Mouse (Mus musculus): ENCODE results near the gene Cpb2. TPM values are rescaled to one million over a fixed set of nuclear protein-coding genes. Genes with fewer than 3 reads are reported as not detected.
A peak's percentile ranks its signal among the peaks of the same experiment; 100 is the strongest.

Gene Cpb2
- polyA plus RNA-seq (2016; fragmentation: Nextera tagmentation; extraction: Ambion mirVana), result 50.0 and 50.6 TPM in 2 replicates

GRCm38 (mm10) chr14:75242087-75242486, at the start of gene Cpb2:
Gene Cpb2, plus strand, starts transcription at chr14:75242287.
- Histone ChIP-seq H3K27me3 (replicated peaks) (no peaks in the 10 kb centered on the region), H3K9me3 (replicated peaks) (no peaks in the 10 kb centered on the region), H3K4me3 (peak within 1 kb of the TSS; percentile 11; the same call in 1 of the 2 replicates), H3K36me3 (no peaks in the 10 kb centered on the region), H3K27ac (peak within 1 kb of the TSS; percentile 46), H3K9ac (no peak within 1 kb of the TSS), H3K4me1 (peaks cover 13% of the 10 kb centered on the region), H3K4me2 (peak within 1 kb of the TSS; percentile 21)
- 67% methylated on average over 5 of the region's 5 CpGs for WGBS (ENCODE audit: insufficient replicate concordance)
- ATAC-seq, result peak; percentile 42; the same call in 1 of the 2 replicates

- Histone ChIP-seq H3K36me3 (no peaks in the 10 kb centered on the region), H3K4me2 (no peak overlapping the region), H3K27ac (no peak overlapping the region), H3K4me3 (no peak overlapping the region), H3K4me1 (peaks cover 10% of the 10 kb centered on the region), H3K9me3 (replicated peaks) (no peaks in the 10 kb centered on the region), H3K27me3 (replicated peaks) (no peaks in the 10 kb centered on the region), H3K9ac (no peak overlapping the region)
- ATAC-seq, result no peak
- 83% methylated on average over 10 of the region's 10 CpGs for WGBS (ENCODE audit: insufficient replicate concordance)
Observed at GRCm38 (mm10) chr14:75192427-75192826, 49.7 kb upstream of the Cpb2 start.

- Histone ChIP-seq H3K27me3 (replicated peaks) (no peaks in the 10 kb centered on the region), H3K9ac (no peak overlapping the region), H3K27ac (no peak overlapping the region), H3K4me1 (peaks cover 15% of the 10 kb centered on the region), H3K9me3 (replicated peaks) (no peaks in the 10 kb centered on the region), H3K4me2 (no peak overlapping the region), H3K36me3 (no peaks in the 10 kb centered on the region), H3K4me3 (no peak overlapping the region)
- WGBS (ENCODE audit: insufficient replicate concordance), result 74% methylated on average over 10 of the region's 10 CpGs
- no peak for ATAC-seq
Observed at GRCm38 (mm10) chr14:75192858-75193257, 49.2 kb upstream of the Cpb2 start.

GRCm38 (mm10) chr14:75195530-75195929, 46.6 kb upstream of the Cpb2 start:
- no peak for ATAC-seq
- Histone ChIP-seq H3K27me3 (replicated peaks) (no peaks in the 10 kb centered on the region), H3K9me3 (replicated peaks) (no peaks in the 10 kb centered on the region), H3K27ac (no peak overlapping the region), H3K4me1 (peaks cover 17% of the 10 kb centered on the region), H3K4me2 (no peak overlapping the region), H3K9ac (no peak overlapping the region), H3K36me3 (peaks cover 5% of the 10 kb centered on the region; the same call in 1 of the 2 replicates), H3K4me3 (no peak overlapping the region)
- WGBS (ENCODE audit: insufficient replicate concordance), result 73% methylated on average over 5 of the region's 5 CpGs

- no peaks in the 10 kb centered on the region for H3K9me3 ChIP-seq (replicated peaks)
- H3K27ac ChIP-seq, result no peak overlapping the region
- peaks cover 12% of the 10 kb centered on the region for H3K36me3 ChIP-seq
- peaks cover 17% of the 10 kb centered on the region for H3K4me1 ChIP-seq
- no peak overlapping the region for H3K4me3 ChIP-seq
- 37% methylated on average over 5 of the region's 5 CpGs for WGBS (ENCODE audit: insufficient replicate concordance)
- H3K4me2 ChIP-seq, result no peak overlapping the region
- no peak for ATAC-seq
- H3K9ac ChIP-seq, result no peak overlapping the region
- H3K27me3 ChIP-seq (replicated peaks), result no peaks in the 10 kb centered on the region
Observed at GRCm38 (mm10) chr14:75197027-75197426, 45.1 kb upstream of the Cpb2 start.

- H3K9ac ChIP-seq, result no peak overlapping the region
- no peak overlapping the region for H3K4me3 ChIP-seq
- WGBS (ENCODE audit: insufficient replicate concordance), result 13% methylated on average over 7 of the region's 7 CpGs
- H3K27ac ChIP-seq, result no peak overlapping the region
- 0 out of 2 replicates have a peak overlapping the region, but pooled peaks have one; percentile 8 for H3K4me2 ChIP-seq
- H3K4me1 ChIP-seq, result peaks cover 17% of the 10 kb centered on the region
- H3K27me3 ChIP-seq (replicated peaks), result no peaks in the 10 kb centered on the region
- peak; percentile 81 for ATAC-seq
- peaks cover 13% of the 10 kb centered on the region for H3K36me3 ChIP-seq
- no peaks in the 10 kb centered on the region for H3K9me3 ChIP-seq (replicated peaks)
Observed at GRCm38 (mm10) chr14:75197660-75198059, 44.4 kb upstream of the Cpb2 start.

GRCm38 (mm10) chr14:75205363-75206051, 36.6 kb upstream of the Cpb2 start:
- 71% methylated on average over 6 of the region's 6 CpGs for WGBS (ENCODE audit: insufficient replicate concordance)
- Histone ChIP-seq H3K4me3 (no peak overlapping the region), H3K27me3 (replicated peaks) (no peaks in the 10 kb centered on the region), H3K4me2 (no peak overlapping the region), H3K9ac (no peak overlapping the region), H3K4me1 (no peaks in the 10 kb centered on the region), H3K9me3 (replicated peaks) (no peaks in the 10 kb centered on the region), H3K36me3 (peaks cover 16% of the 10 kb centered on the region), H3K27ac (no peak overlapping the region)
- no peak for ATAC-seq

- no peak overlapping the region for H3K27ac ChIP-seq
- H3K36me3 ChIP-seq, result peaks cover 12% of the 10 kb centered on the region
- no peaks in the 10 kb centered on the region for H3K9me3 ChIP-seq (replicated peaks)
- ATAC-seq, result no peak
- no peak overlapping the region for H3K9ac ChIP-seq
- H3K27me3 ChIP-seq (replicated peaks), result no peaks in the 10 kb centered on the region
- H3K4me1 ChIP-seq, result no peaks in the 10 kb centered on the region
- 83% methylated on average over 4 of the region's 4 CpGs for WGBS (ENCODE audit: insufficient replicate concordance)
- no peak overlapping the region for H3K4me2 ChIP-seq
- H3K4me3 ChIP-seq, result no peak overlapping the region
Observed at GRCm38 (mm10) chr14:75206307-75206706, 35.8 kb upstream of the Cpb2 start.

GRCm38 (mm10) chr14:75208572-75209151, 33.4 kb upstream of the Cpb2 start:
- H3K4me2 ChIP-seq, result no peak overlapping the region
- no peaks in the 10 kb centered on the region for H3K9me3 ChIP-seq (replicated peaks)
- H3K4me3 ChIP-seq, result no peak overlapping the region
- no peaks in the 10 kb centered on the region for H3K4me1 ChIP-seq
- ATAC-seq, result no peak
- H3K27me3 ChIP-seq (replicated peaks), result no peaks in the 10 kb centered on the region
- H3K36me3 ChIP-seq, result peaks cover 5% of the 10 kb centered on the region
- WGBS (ENCODE audit: insufficient replicate concordance), result 65% methylated on average over 6 of the region's 6 CpGs
- no peak overlapping the region for H3K27ac ChIP-seq
- no peak overlapping the region for H3K9ac ChIP-seq

GRCm38 (mm10) chr14:75213752-75214151, 28.3 kb upstream of the Cpb2 start:
- no peaks in the 10 kb centered on the region for H3K27me3 ChIP-seq (replicated peaks)
- ATAC-seq, result no peak
- H3K27ac ChIP-seq, result no peak overlapping the region
- H3K9ac ChIP-seq, result no peak overlapping the region
- H3K4me3 ChIP-seq, result no peak overlapping the region
- H3K4me2 ChIP-seq, result no peak overlapping the region
- peaks cover 4% of the 10 kb centered on the region for H3K36me3 ChIP-seq
- no peaks in the 10 kb centered on the region for H3K4me1 ChIP-seq
- H3K9me3 ChIP-seq (replicated peaks), result no peaks in the 10 kb centered on the region
- 85% methylated on average over 11 of the region's 11 CpGs for WGBS (ENCODE audit: insufficient replicate concordance)

- no peaks in the 10 kb centered on the region for H3K9me3 ChIP-seq (replicated peaks)
- no peak overlapping the region for H3K9ac ChIP-seq
- H3K27me3 ChIP-seq (replicated peaks), result no peaks in the 10 kb centered on the region
- 0 out of 2 replicates have a peak, but pooled peaks cover 7% of the 10 kb centered on the region for H3K4me1 ChIP-seq
- WGBS (ENCODE audit: insufficient replicate concordance), result 87% methylated on average over 2 of the region's 2 CpGs
- H3K4me3 ChIP-seq, result no peak overlapping the region
- ATAC-seq, result no peak
- no peaks in the 10 kb centered on the region for H3K36me3 ChIP-seq
- H3K27ac ChIP-seq, result no peak overlapping the region
- H3K4me2 ChIP-seq, result no peak overlapping the region
Observed at GRCm38 (mm10) chr14:75218843-75219242, 23.2 kb upstream of the Cpb2 start.

GRCm38 (mm10) chr14:75219250-75219913, 22.7 kb upstream of the Cpb2 start:
- Histone ChIP-seq H3K27ac (no peak overlapping the region), H3K4me1 (0 out of 2 replicates have a peak, but pooled peaks cover 7% of the 10 kb centered on the region), H3K4me3 (no peak overlapping the region), H3K9me3 (replicated peaks) (no peaks in the 10 kb centered on the region), H3K27me3 (replicated peaks) (no peaks in the 10 kb centered on the region), H3K4me2 (no peak overlapping the region), H3K36me3 (no peaks in the 10 kb centered on the region), H3K9ac (no peak overlapping the region)
- no peak for ATAC-seq
- 59% methylated on average over 5 of the region's 5 CpGs for WGBS (ENCODE audit: insufficient replicate concordance)

Measured in liver, embryonic 12.5 days (tissue).